Mouse (Mus musculus) E14TG2a.4 (cell line): ENCODE data around the gene Focad.

ENCODE experiments used
- H3K27me3 ChIP-seq: 2 replicates; pipeline ENCODE4 v1.6.1; 2014; ENCODE audit warnings: low read length, control low read depth; ENCODE audit not compliant: insufficient read depth
- H3K36me3 ChIP-seq: 2 replicates; pipeline ENCODE4 v1.6.1; 2014; ENCODE audit warnings: low read length, control low read depth; ENCODE audit not compliant: insufficient read depth
- H3K4me1 ChIP-seq: replicated peaks from 2 replicates; pipeline ENCODE4 v1.6.1; 2014; ENCODE audit warnings: low read depth, low read length, control low read depth
- H3K4me3 ChIP-seq: replicated peaks from 2 replicates; pipeline ENCODE4 v1.5.1; 2014; ENCODE audit warnings: mild to moderate bottlenecking, low read length
- H3K9me3 ChIP-seq: 2 replicates; pipeline ENCODE4 v1.6.1; 2014; ENCODE audit warnings: low read length, control low read depth
- CTCF ChIP-seq: conservative IDR thresholded peaks from 2 replicates; pipeline ENCODE4 v1.5.1; 2014; ENCODE audit warnings: low read length
- NANOG ChIP-seq: IDR thresholded peaks from 2 replicates; pipeline ENCODE4 v1.6.1; 2014; ENCODE audit warnings: borderline replicate concordance, low read length, mixed read lengths
- POU5F1 ChIP-seq: IDR thresholded peaks from 2 replicates; pipeline ENCODE4 v1.6.1; 2014; ENCODE audit warnings: low read length, borderline replicate concordance

The Focad gene

GRCm38 (mm10) chr4:88090316-88090715 lies 4.1 kb upstream of the Focad start:
- Histone ChIP-seq H3K27me3 (no peaks in the 10 kb centered on the region), H3K9me3 (no peaks in the 10 kb centered on the region), H3K4me3 (no peak overlapping the region), H3K36me3 (no peaks in the 10 kb centered on the region), H3K4me1 (peaks cover 6% of the 10 kb centered on the region)
- no peak for TF ChIP-seq CTCF
- no peak for TF ChIP-seq POU5F1
- TF ChIP-seq NANOG, result no peak

- H3K4me3 ChIP-seq, result peak overlapping the region; percentile 93
- H3K4me1 ChIP-seq, result peaks cover 6% of the 10 kb centered on the region
- TF ChIP-seq NANOG, result no peak
- H3K9me3 ChIP-seq, result no peaks in the 10 kb centered on the region
- H3K27me3 ChIP-seq, result no peaks in the 10 kb centered on the region
- H3K36me3 ChIP-seq, result no peaks in the 10 kb centered on the region
These were observed 465 bp downstream of the Focad start for GRCm38 (mm10) chr4:88094768-88095420.

GRCm38 (mm10) chr4:88095693-88096092 lies 1.3 kb downstream of the Focad start:
- no peaks in the 10 kb centered on the region for H3K27me3 ChIP-seq
- no peaks in the 10 kb centered on the region for H3K36me3 ChIP-seq
- peaks cover 6% of the 10 kb centered on the region for H3K4me1 ChIP-seq
- H3K4me3 ChIP-seq, result no peak overlapping the region
- no peaks in the 10 kb centered on the region for H3K9me3 ChIP-seq
- no peak for TF ChIP-seq POU5F1

GRCm38 (mm10) chr4:88108585-88108984 lies 14.2 kb downstream of the Focad start:
- peaks cover 3% of the 10 kb centered on the region; the same call in 1 of the 2 replicates for H3K9me3 ChIP-seq
- H3K4me3 ChIP-seq, result no peak overlapping the region
- H3K36me3 ChIP-seq, result no peaks in the 10 kb centered on the region
- TF ChIP-seq POU5F1, result no peak
- H3K27me3 ChIP-seq, result no peaks in the 10 kb centered on the region
- no peaks in the 10 kb centered on the region for H3K4me1 ChIP-seq

GRCm38 (mm10) chr4:88117331-88117730 lies 22.9 kb downstream of the Focad start:
- H3K36me3 ChIP-seq, result no peaks in the 10 kb centered on the region
- H3K4me1 ChIP-seq, result no peaks in the 10 kb centered on the region
- no peak overlapping the region for H3K4me3 ChIP-seq
- TF ChIP-seq CTCF (no peak), NANOG (no peak), POU5F1 (no peak)
- no peaks in the 10 kb centered on the region for H3K27me3 ChIP-seq
- peaks cover 4% of the 10 kb centered on the region; the same call in 1 of the 2 replicates for H3K9me3 ChIP-seq

- Histone ChIP-seq H3K4me3 (no peak overlapping the region), H3K4me1 (no peaks in the 10 kb centered on the region), H3K9me3 (peaks cover 4% of the 10 kb centered on the region; the same call in 1 of the 2 replicates), H3K36me3 (no peaks in the 10 kb centered on the region), H3K27me3 (no peaks in the 10 kb centered on the region)
- TF ChIP-seq POU5F1 (no peak), NANOG (no peak), CTCF (no peak)
These were observed 23.5 kb downstream of the Focad start for GRCm38 (mm10) chr4:88117942-88118341.

- no peaks in the 10 kb centered on the region for H3K9me3 ChIP-seq
- H3K27me3 ChIP-seq, result no peaks in the 10 kb centered on the region
- no peaks in the 10 kb centered on the region for H3K4me1 ChIP-seq
- no peak for TF ChIP-seq POU5F1
- no peak for TF ChIP-seq NANOG
- TF ChIP-seq CTCF, result no peak
- no peaks in the 10 kb centered on the region for H3K36me3 ChIP-seq
- no peak overlapping the region for H3K4me3 ChIP-seq
These were observed 24.4 kb downstream of the Focad start for GRCm38 (mm10) chr4:88118750-88119395.

- H3K27me3 ChIP-seq, result no peaks in the 10 kb centered on the region
- H3K4me1 ChIP-seq, result no peaks in the 10 kb centered on the region
- no peak overlapping the region for H3K4me3 ChIP-seq
- no peaks in the 10 kb centered on the region for H3K36me3 ChIP-seq
- no peaks in the 10 kb centered on the region for H3K9me3 ChIP-seq
- TF ChIP-seq POU5F1 (no peak), CTCF (no peak), NANOG (no peak)
These were observed 25.7 kb downstream of the Focad start for GRCm38 (mm10) chr4:88120091-88120490.

- Histone ChIP-seq H3K4me3 (no peak overlapping the region), H3K27me3 (no peaks in the 10 kb centered on the region), H3K4me1 (no peaks in the 10 kb centered on the region), H3K9me3 (no peaks in the 10 kb centered on the region), H3K36me3 (no peaks in the 10 kb centered on the region; the same call in 1 of the 2 replicates)
- no peak for TF ChIP-seq CTCF
- no peak for TF ChIP-seq POU5F1
- no peak for TF ChIP-seq NANOG
These were observed 28.0 kb downstream of the Focad start for GRCm38 (mm10) chr4:88122472-88122871.
